Mouse (Mus musculus): Measurements from ENCODE around the gene Dlg2. TPM values are rescaled to one million over a fixed set of nuclear protein-coding genes. Genes with fewer than 3 reads are reported as not detected.

Dlg2 gene
- polyA plus RNA-seq, 1 experiment from 2014 or later, result 4.3 TPM

DNA sequence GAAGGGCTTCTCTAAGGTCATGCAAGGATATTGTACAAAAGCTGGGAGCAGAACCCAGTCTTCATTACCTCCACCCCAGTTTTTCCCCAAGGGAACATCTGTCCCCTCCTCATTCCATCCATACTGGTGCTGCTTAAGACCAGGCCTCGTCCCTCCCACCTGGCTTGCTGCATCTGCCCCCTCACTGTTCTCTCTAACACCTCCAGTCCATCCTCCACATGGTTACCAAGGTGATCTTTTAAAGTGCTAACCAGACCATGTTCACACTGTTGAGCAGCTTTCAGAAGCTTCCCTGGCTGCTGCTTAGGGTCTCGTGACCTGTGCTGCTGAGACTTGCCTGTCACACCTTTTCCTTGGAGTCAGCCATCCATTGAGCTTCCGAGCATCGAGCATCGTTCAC lies 1734.2 kb downstream of the Dlg2 start:
- H3K9me3 ChIP-seq (replicated peaks; ENCODE audit: control insufficient read depth, low read length), result no peaks in the 10 kb centered on the region
- no peak overlapping the region for H3K4me3 ChIP-seq (replicated peaks; ENCODE audit: low read length)
- WGBS, result 84% methylated on average over 5 of the region's 5 CpGs
- H3K27ac ChIP-seq (ENCODE audit: low read length), result no peak overlapping the region
- H3K36me3 ChIP-seq (ENCODE audit: control insufficient read depth, insufficient read depth, low read length), result no peaks in the 10 kb centered on the region
- no peaks in the 10 kb centered on the region for H3K4me1 ChIP-seq (ENCODE audit: control insufficient read depth, insufficient read depth, low read length)
- H3K4me2 ChIP-seq (ENCODE audit: low read depth, low read length), result no peak overlapping the region
- no peak for ATAC-seq (ENCODE audit: insufficient read depth, low FRiP score)
- H3K27me3 ChIP-seq (ENCODE audit: control insufficient read depth, insufficient read depth, low read length), result no peaks in the 10 kb centered on the region
- no peak overlapping the region for H3K9ac ChIP-seq (ENCODE audit: low read length)

DNA sequence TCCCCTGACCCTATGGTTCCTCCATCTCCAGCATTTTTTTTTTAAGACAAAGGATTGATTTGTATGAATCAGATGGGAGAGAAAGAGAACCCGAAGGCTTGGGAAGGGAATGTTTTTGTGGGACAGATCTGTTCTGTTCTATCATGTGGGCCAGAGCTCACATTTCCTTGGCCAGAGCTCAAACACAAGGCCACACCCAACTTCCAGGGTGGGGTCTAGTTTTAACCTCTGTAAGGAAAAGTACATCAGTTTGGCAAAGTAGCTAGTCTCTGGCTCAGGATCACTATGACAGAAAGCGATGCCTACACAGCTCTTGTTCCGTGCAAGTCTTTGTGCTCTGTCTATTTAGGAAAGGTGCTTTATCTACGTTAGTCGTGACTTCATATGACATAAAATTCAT lies 1737.3 kb downstream of the Dlg2 start:
- no peak for ATAC-seq (ENCODE audit: insufficient read depth, low FRiP score)
- WGBS, result 80% methylated on average over 5 of the region's 5 CpGs

DNA sequence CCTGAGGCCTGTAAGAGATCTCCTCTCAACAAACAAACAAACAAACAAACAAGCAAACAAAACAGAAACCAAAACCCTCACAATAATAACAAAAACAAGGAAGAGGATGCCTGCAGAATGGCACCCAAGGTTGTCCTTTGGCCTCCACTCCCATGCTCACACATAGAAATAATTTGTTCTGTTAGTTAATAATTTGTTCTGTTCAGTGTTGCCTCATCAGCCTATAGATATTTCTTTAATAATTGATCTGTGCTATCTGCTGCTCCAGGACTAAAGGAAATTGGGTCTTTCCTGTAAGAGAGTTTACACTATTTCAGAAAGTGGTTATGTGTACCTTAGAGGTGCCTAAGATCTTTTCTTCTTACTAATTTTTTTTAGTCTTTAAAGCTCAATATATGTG lies 1741.7 kb downstream of the Dlg2 start:
- ATAC-seq (ENCODE audit: insufficient read depth, low FRiP score), result no peak
- H3K27me3 ChIP-seq (ENCODE audit: control insufficient read depth, insufficient read depth, low read length), result no peaks in the 10 kb centered on the region

More for the DNA sequence above, 1737.3 kb downstream of the Dlg2 start:
- H3K36me3 ChIP-seq (ENCODE audit: control insufficient read depth, insufficient read depth, low read length), result no peaks in the 10 kb centered on the region
- no peaks in the 10 kb centered on the region for H3K9me3 ChIP-seq (replicated peaks; ENCODE audit: control insufficient read depth, low read length)
- H3K4me1 ChIP-seq (ENCODE audit: control insufficient read depth, insufficient read depth, low read length), result no peaks in the 10 kb centered on the region
- H3K27ac ChIP-seq (ENCODE audit: low read length), result no peak overlapping the region
- H3K9ac ChIP-seq (ENCODE audit: low read length), result no peak overlapping the region
- H3K4me3 ChIP-seq (replicated peaks; ENCODE audit: low read length), result no peak overlapping the region
- no peak overlapping the region for H3K4me2 ChIP-seq (ENCODE audit: low read depth, low read length)
- no peaks in the 10 kb centered on the region for H3K27me3 ChIP-seq (ENCODE audit: control insufficient read depth, insufficient read depth, low read length)

DNA sequence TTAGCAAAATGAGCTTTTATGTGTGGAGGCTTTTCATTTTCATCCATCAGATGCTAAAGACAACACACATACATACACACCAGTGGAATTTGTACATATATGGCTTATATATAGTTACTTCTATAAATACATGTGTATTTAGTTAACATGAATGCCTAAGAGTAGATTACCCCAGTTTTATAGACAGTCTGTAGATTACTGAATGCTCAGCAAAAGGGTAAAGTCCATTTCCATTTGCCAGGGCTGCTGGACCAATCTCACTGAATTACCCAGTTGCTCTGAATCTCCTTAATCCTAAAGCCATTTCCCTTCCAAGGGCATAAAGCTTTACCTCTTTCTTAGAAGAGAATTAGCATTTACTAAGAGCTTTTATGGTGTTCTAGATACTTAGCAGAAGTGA lies 1744.1 kb downstream of the Dlg2 start:
- Histone ChIP-seq H3K4me3 (replicated peaks; ENCODE audit: low read length) (no peak overlapping the region), H3K4me1 (ENCODE audit: control insufficient read depth, insufficient read depth, low read length) (no peaks in the 10 kb centered on the region), H3K27ac (ENCODE audit: low read length) (no peak overlapping the region), H3K36me3 (ENCODE audit: control insufficient read depth, insufficient read depth, low read length) (no peaks in the 10 kb centered on the region), H3K27me3 (ENCODE audit: control insufficient read depth, insufficient read depth, low read length) (no peaks in the 10 kb centered on the region), H3K4me2 (ENCODE audit: low read depth, low read length) (no peak overlapping the region), H3K9ac (ENCODE audit: low read length) (no peak overlapping the region), H3K9me3 (replicated peaks; ENCODE audit: control insufficient read depth, low read length) (no peaks in the 10 kb centered on the region)
- no peak for ATAC-seq (ENCODE audit: insufficient read depth, low FRiP score)

More for the DNA sequence above, 1741.7 kb downstream of the Dlg2 start:
- Histone ChIP-seq H3K4me1 (ENCODE audit: control insufficient read depth, insufficient read depth, low read length) (no peaks in the 10 kb centered on the region), H3K36me3 (ENCODE audit: control insufficient read depth, insufficient read depth, low read length) (no peaks in the 10 kb centered on the region), H3K9me3 (replicated peaks; ENCODE audit: control insufficient read depth, low read length) (no peaks in the 10 kb centered on the region), H3K4me2 (ENCODE audit: low read depth, low read length) (no peak overlapping the region), H3K4me3 (replicated peaks; ENCODE audit: low read length) (no peak overlapping the region), H3K27ac (ENCODE audit: low read length) (no peak overlapping the region), H3K9ac (ENCODE audit: low read length) (no peak overlapping the region)

DNA sequence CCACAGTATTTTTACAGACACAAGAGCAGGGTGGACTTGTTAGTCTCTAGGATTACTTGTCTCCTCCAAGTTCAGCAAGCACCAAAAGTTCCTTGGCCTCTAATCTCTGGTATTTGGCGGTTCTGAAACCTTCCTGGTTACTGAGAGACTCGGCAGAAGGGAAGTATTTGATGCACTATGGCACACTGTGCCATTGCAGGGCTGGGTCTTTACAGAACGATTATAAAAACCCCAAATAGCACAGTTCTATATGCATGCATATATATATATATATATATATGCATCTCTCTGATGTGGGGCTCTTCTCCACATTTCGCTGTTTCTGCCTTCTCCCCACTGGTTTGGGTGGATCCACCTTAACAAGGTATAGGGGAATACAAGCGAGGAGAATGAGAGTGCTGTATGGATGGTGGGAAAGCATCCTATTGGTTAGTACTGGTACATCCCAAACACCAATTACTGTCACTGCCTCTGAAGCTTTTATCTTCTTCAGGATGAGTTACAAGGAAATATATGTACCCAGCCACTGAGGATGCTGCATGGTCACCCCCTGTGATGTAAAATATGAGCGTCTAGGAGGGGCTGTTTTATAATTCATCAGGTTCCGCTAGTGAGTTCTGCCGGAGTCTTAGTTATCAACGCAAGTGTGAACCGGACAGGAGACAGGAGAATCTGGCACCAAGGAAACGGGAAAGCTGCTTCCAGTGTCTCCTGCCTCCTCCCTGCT lies 1758.2 kb downstream of the Dlg2 start:
- H3K36me3 ChIP-seq (ENCODE audit: control insufficient read depth, insufficient read depth, low read length), result no peaks in the 10 kb centered on the region
- no peak overlapping the region for H3K4me3 ChIP-seq (replicated peaks; ENCODE audit: low read length)

DNA sequence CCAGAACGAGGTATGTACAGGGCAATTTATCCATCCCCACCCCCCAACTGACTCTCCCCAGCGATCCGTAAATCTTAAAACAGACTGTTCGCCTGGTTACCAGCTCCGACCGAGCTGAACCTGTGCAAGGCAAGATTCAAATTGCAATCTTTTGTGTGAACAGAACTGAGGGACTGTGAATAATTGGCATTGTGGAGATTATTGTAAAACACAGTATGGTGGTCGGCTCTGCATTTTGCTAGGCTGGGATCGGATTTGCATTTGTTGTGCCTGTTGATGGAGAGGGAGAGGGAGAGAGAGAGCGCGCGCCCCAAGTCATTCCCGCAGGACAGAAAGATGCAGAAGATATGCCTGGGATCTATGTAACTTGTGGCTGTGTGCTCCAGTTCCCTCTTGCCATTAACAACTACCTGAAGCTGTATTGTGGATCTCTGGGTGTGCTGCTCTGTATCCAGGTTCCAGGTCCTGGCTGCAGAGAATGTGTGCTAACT lies 1759.1 kb downstream of the Dlg2 start:
- no peaks in the 10 kb centered on the region for H3K4me1 ChIP-seq (ENCODE audit: control insufficient read depth, insufficient read depth, low read length)
- no peaks in the 10 kb centered on the region for H3K27me3 ChIP-seq (ENCODE audit: control insufficient read depth, insufficient read depth, low read length)
- H3K9ac ChIP-seq (ENCODE audit: low read length), result no peak overlapping the region
- H3K36me3 ChIP-seq (ENCODE audit: control insufficient read depth, insufficient read depth, low read length), result no peaks in the 10 kb centered on the region
- no peak overlapping the region for H3K4me3 ChIP-seq (replicated peaks; ENCODE audit: low read length)
- H3K9me3 ChIP-seq (replicated peaks; ENCODE audit: control insufficient read depth, low read length), result no peaks in the 10 kb centered on the region
- 0 out of 2 replicates have a peak overlapping the region, but pooled peaks have one; percentile 1 for H3K4me2 ChIP-seq (ENCODE audit: low read depth, low read length)
- WGBS, result 48% methylated on average over 12 of the region's 12 CpGs
- ATAC-seq (ENCODE audit: insufficient read depth, low FRiP score), result no peak
- H3K27ac ChIP-seq (ENCODE audit: low read length), result no peak overlapping the region

More for the DNA sequence above, 1758.2 kb downstream of the Dlg2 start:
- ATAC-seq (ENCODE audit: insufficient read depth, low FRiP score), result no peak
- Histone ChIP-seq H3K27me3 (ENCODE audit: control insufficient read depth, insufficient read depth, low read length) (no peaks in the 10 kb centered on the region), H3K4me1 (ENCODE audit: control insufficient read depth, insufficient read depth, low read length) (no peaks in the 10 kb centered on the region), H3K27ac (ENCODE audit: low read length) (no peak overlapping the region), H3K9ac (ENCODE audit: low read length) (no peak overlapping the region), H3K4me2 (ENCODE audit: low read depth, low read length) (no peak overlapping the region), H3K9me3 (replicated peaks; ENCODE audit: control insufficient read depth, low read length) (no peaks in the 10 kb centered on the region)
- WGBS, result 64% methylated on average over 11 of the region's 11 CpGs

DNA sequence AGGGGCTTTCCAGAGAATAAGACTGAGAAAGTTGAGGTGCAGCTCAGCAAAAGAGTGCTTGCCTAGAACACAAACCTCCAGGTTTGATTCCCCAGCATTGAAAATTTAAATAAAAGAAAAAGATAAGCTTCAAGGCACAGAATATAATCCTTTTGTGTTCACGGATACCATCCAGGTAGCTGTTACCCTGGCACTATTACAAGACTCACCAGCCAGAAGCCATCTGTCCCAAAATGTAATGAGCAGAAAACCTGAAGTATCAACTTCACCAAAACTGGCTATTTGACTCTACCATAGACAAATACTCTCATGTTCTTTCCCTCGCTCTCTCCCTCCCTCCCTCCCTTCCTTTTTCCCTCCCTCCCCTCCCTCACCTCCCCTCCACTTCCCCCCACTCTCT lies 1764.4 kb downstream of the Dlg2 start:
- Histone ChIP-seq H3K4me2 (ENCODE audit: low read depth, low read length) (no peak overlapping the region), H3K36me3 (ENCODE audit: control insufficient read depth, insufficient read depth, low read length) (no peaks in the 10 kb centered on the region), H3K4me3 (replicated peaks; ENCODE audit: low read length) (no peak overlapping the region), H3K27me3 (ENCODE audit: control insufficient read depth, insufficient read depth, low read length) (no peaks in the 10 kb centered on the region), H3K27ac (ENCODE audit: low read length) (no peak overlapping the region), H3K9ac (ENCODE audit: low read length) (no peak overlapping the region), H3K9me3 (replicated peaks; ENCODE audit: control insufficient read depth, low read length) (no peaks in the 10 kb centered on the region), H3K4me1 (ENCODE audit: control insufficient read depth, insufficient read depth, low read length) (no peaks in the 10 kb centered on the region)
- WGBS, result 84% methylated on average over 2 of the region's 2 CpGs
- ATAC-seq (ENCODE audit: insufficient read depth, low FRiP score), result no peak

DNA sequence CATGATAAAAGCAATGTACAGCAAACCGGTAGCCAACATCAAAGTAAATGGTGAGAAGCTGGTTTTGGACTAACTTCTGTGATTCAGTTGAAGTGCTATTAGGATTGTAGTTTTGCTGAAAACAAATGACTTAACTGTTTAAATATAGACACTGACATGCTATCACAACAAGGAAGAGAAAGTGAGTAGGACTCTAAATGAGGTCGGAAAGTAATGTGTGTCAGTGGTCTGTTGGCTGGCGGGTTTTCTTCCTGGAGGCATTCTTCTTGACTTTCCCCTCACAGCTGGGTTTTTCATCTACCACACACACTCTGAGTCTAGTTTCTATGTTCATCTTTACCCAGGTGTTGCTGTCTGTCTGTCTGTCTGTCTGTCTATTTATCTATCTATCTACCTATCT lies 1771.1 kb downstream of the Dlg2 start:
- no peak overlapping the region for H3K4me2 ChIP-seq (ENCODE audit: low read depth, low read length)
- H3K27me3 ChIP-seq (ENCODE audit: control insufficient read depth, insufficient read depth, low read length), result no peaks in the 10 kb centered on the region
- no peak overlapping the region for H3K9ac ChIP-seq (ENCODE audit: low read length)
- H3K4me1 ChIP-seq (ENCODE audit: control insufficient read depth, insufficient read depth, low read length), result no peaks in the 10 kb centered on the region
- H3K36me3 ChIP-seq (ENCODE audit: control insufficient read depth, insufficient read depth, low read length), result no peaks in the 10 kb centered on the region
- H3K4me3 ChIP-seq (replicated peaks; ENCODE audit: low read length), result no peak overlapping the region
- WGBS, result 84% methylated on average over 3 of the region's 3 CpGs
- H3K27ac ChIP-seq (ENCODE audit: low read length), result no peak overlapping the region
- no peak for ATAC-seq (ENCODE audit: insufficient read depth, low FRiP score)
- H3K9me3 ChIP-seq (replicated peaks; ENCODE audit: control insufficient read depth, low read length), result no peaks in the 10 kb centered on the region

DNA sequence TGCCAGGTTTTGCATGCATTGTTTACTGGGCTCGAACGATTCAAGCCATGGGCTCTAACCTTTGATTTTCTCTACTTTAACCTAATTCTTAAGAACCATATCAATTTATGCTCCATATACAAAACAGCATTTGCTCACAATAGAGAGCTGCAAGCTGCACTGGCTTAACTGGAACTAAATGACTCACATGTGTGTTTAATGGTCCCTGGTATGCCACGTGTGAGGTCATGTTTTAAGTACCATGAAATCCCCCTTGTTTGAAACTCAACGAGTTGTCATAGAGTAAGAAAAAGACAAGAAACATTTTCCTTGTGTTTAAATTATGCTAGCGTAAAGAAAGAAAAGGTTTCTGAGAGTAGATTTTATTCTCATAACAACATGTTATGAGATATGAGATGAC lies 1772.1 kb downstream of the Dlg2 start:
- Histone ChIP-seq H3K27ac (ENCODE audit: low read length) (no peak overlapping the region), H3K4me2 (ENCODE audit: low read depth, low read length) (no peak overlapping the region), H3K4me3 (replicated peaks; ENCODE audit: low read length) (no peak overlapping the region), H3K9ac (ENCODE audit: low read length) (no peak overlapping the region), H3K4me1 (ENCODE audit: control insufficient read depth, insufficient read depth, low read length) (no peaks in the 10 kb centered on the region), H3K36me3 (ENCODE audit: control insufficient read depth, insufficient read depth, low read length) (no peaks in the 10 kb centered on the region), H3K27me3 (ENCODE audit: control insufficient read depth, insufficient read depth, low read length) (no peaks in the 10 kb centered on the region), H3K9me3 (replicated peaks; ENCODE audit: control insufficient read depth, low read length) (no peaks in the 10 kb centered on the region)
- WGBS, result 60% methylated on average over 5 of the region's 5 CpGs
- ATAC-seq (ENCODE audit: insufficient read depth, low FRiP score), result no peak
